Mouse (Mus musculus) heart, embryonic 14.5 days (tissue): ENCODE results near the gene Gm14190. TPM values are rescaled to one million over a fixed set of nuclear protein-coding genes. Genes with fewer than 3 reads are reported as not detected.
"Not testable (repeated sequence)": the region's sequence is repeated elsewhere in the genome, so short reads cannot be mapped to it uniquely, and the experiment has no call there.

Source experiments
- ATAC-seq: fragments of 200-750 bp; cut with Nextera tagmentation; 2 replicates; pipeline ENCODE4 v1.8.0; 2017; ENCODE audit warnings: low read depth, moderate TSS enrichment; ENCODE audit not compliant: insufficient number of reproducible peaks, insufficient read depth, low FRiP score
- H3K27ac ChIP-seq, 2 experiments: fragments of 200-500 bp in 1 of 2; fragments of 300-500 bp in 1 of 2; sonication (generic) in 1 of 2; replicated peaks in 1 of 2; 2 replicates each; pipeline ENCODE4 v1.5.1; 2012 to 2014; ENCODE audit warnings: low read depth in 2 of 2, low read length in 2 of 2, control low read depth in 1 of 2, mild to moderate bottlenecking in 1 of 2, mixed read lengths in 1 of 2; ENCODE audit not compliant: control insufficient read depth in 1 of 2, insufficient read depth in 1 of 2
- H3K27me3 ChIP-seq: fragments of 300-500 bp; sonication (generic); 2 replicates; pipeline ENCODE4 v1.6.1; 2014; ENCODE audit warnings: mild to moderate bottlenecking, low read length, control low read depth; ENCODE audit not compliant: control insufficient read depth, insufficient read depth
- H3K36me3 ChIP-seq: fragments of 300-500 bp; sonication (generic); 2 replicates; pipeline ENCODE4 v1.6.1; 2014; ENCODE audit warnings: mild to moderate bottlenecking, control low read depth, low read length, mixed read lengths; ENCODE audit not compliant: control insufficient read depth, insufficient read depth
- H3K4me1 ChIP-seq, 2 experiments: fragments of 200-500 bp in 1 of 2; fragments of 300-500 bp in 1 of 2; sonication (generic) in 1 of 2; 2 replicates each; pipeline ENCODE4 v1.6.1; 2012 to 2014; ENCODE audit warnings: low read length in 2 of 2, control low read depth in 1 of 2, mixed read lengths in 1 of 2; ENCODE audit not compliant: control insufficient read depth in 2 of 2, insufficient read depth in 2 of 2
- H3K4me2 ChIP-seq: fragments of 300-500 bp; sonication (generic); 2 replicates; pipeline ENCODE4 v1.6.1; 2014; ENCODE audit warnings: mild to moderate bottlenecking, low read length
- H3K4me3 ChIP-seq, 2 experiments: fragments of 200-500 bp in 1 of 2; fragments of 300-500 bp in 1 of 2; sonication (generic) in 1 of 2; 2 replicates each; pipeline ENCODE4 v1.5.1; 2012 to 2014; ENCODE audit warnings: low read length in 2 of 2, mild to moderate bottlenecking in 2 of 2, control low read depth in 1 of 2, low read depth in 1 of 2, moderate library complexity in 1 of 2; ENCODE audit not compliant: control insufficient read depth in 1 of 2, insufficient read depth in 1 of 2
- H3K9ac ChIP-seq: fragments of 300-500 bp; sonication (generic); 2 replicates; pipeline ENCODE4 v1.6.1; 2014; ENCODE audit warnings: mild to moderate bottlenecking, low read length
- H3K9me3 ChIP-seq: fragments of 300-500 bp; sonication (generic); 2 replicates; pipeline ENCODE4 v1.6.1; 2016; ENCODE audit warnings: low read length, control low read depth; ENCODE audit not compliant: control insufficient read depth
- WGBS: fragments of 180-500 bp; shearing (Covaris S2); extraction: QIAGEN DNeasy Blood & Tissue Kit; methylation state at CpG from one replicate; pipeline ENCODE4 v1.1.7; 2014; 5-methylcytosine and 5-hydroxymethylcytosine counted together
- polyA plus RNA-seq: library from polyadenylated mRNA; unstranded; fragments of >200 nt; fragmentation: Nextera tagmentation; extraction: Ambion mirVana; gene quantifications from 2 replicates; pipeline ENCODE4 v1.2.1, GENCODE M21; 2014

Gene Gm14190
- not detected in 2 replicates for polyA plus RNA-seq

DNA sequence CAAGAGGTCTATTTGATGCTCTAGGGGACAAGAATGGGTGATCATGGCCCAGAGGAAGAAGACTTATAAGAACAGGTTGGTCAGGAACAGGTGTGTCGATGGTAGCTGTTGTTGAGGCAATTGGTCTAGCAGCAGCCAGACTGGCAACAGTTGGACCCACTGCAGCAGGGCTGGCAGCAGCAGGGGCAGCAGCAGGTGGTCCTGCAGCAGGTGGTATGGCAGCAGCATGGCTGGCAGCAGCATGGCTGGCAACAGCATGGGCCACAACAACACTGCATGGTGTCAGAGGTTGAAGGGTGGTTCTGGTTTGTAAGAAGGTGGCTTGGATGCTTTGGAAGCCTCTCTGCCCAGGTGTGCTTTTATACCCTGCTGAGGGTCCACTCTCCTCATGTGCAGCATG, at the start of gene Gm14190:
TSS of gene Gm14190 (minus strand) at position 278 of the 400 bp plus-strand sequence.
- no peaks in the 10 kb centered on the region for H3K27me3 ChIP-seq
- no peaks in the 10 kb centered on the region for H3K4me1 ChIP-seq
- ATAC-seq: no peak
- WGBS: 80% methylated on average over 1 of the region's 1 CpGs
- no peaks in the 10 kb centered on the region for H3K36me3 ChIP-seq
- H3K4me2 ChIP-seq: no peak within 1 kb of the TSS
- H3K27ac ChIP-seq: no peak within 1 kb of the TSS
- H3K9ac ChIP-seq: no peak within 1 kb of the TSS
- H3K4me3 ChIP-seq: no peak within 1 kb of the TSS
- no peaks in the 10 kb centered on the region for H3K9me3 ChIP-seq

DNA sequence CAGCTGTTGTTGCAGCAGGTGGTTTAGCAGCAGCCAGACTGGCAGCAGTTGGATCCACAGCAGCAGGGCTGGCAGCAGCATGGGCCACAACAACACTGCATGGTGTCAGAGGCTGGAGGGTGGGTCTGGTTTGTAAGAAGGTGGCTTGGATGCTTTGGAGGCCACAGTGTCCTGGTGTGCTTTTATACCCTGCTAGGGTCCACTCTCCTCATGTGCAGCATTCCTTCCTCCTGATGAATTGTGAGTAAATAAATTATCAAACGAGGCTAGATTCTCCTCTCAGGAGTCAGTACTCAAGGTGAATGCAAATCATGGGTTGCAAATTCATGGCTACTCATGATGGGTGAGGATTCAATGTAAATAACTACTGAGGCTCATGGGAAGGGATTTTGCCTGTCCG, 43.6 kb upstream of the Gm14190 start, which contains the start of gene Gm14180:
TSS of gene Gm14180 (minus strand) at position 101 of the 400 bp plus-strand sequence.
- Histone ChIP-seq H3K4me1 (no peaks in the 10 kb centered on the region), H3K27ac (no peak within 1 kb of the TSS), H3K9me3 (no peaks in the 10 kb centered on the region), H3K27me3 (no peaks in the 10 kb centered on the region), H3K9ac (no peak within 1 kb of the TSS), H3K4me3 (no peak within 1 kb of the TSS), H3K36me3 (no peaks in the 10 kb centered on the region), H3K4me2 (no peak within 1 kb of the TSS)
- 58% methylated on average over 2 of the region's 2 CpGs for WGBS
- ATAC-seq: no peak

- ATAC-seq: no peak
- 80% methylated on average over 2 of the region's 2 CpGs for WGBS
Measured at GRCm38 (mm10) chr11:99724061-99724460, 33.5 kb upstream of the Gm14190 start.

GRCm38 (mm10) chr11:99718759-99719158, 28.2 kb upstream of the Gm14190 start:
- Histone ChIP-seq H3K4me3 (no peak overlapping the region), H3K27ac (no peak overlapping the region), H3K9ac (no peak overlapping the region), H3K4me2 (no peak overlapping the region), H3K27me3 (no peaks in the 10 kb centered on the region), H3K4me1 (no peaks in the 10 kb centered on the region), H3K36me3 (no peaks in the 10 kb centered on the region), H3K9me3 (no peaks in the 10 kb centered on the region)
- 69% methylated on average over 1 of the region's 1 CpGs for WGBS
- ATAC-seq: no peak

More at GRCm38 (mm10) chr11:99724061-99724460, 33.5 kb upstream of the Gm14190 start:
- no peaks in the 10 kb centered on the region for H3K9me3 ChIP-seq
- no peaks in the 10 kb centered on the region for H3K4me1 ChIP-seq
- H3K27me3 ChIP-seq: no peaks in the 10 kb centered on the region
- H3K4me3 ChIP-seq: no peak overlapping the region
- H3K4me2 ChIP-seq: no peak overlapping the region
- H3K9ac ChIP-seq: no peak overlapping the region
- H3K27ac ChIP-seq: no peak overlapping the region
- no peaks in the 10 kb centered on the region for H3K36me3 ChIP-seq

DNA sequence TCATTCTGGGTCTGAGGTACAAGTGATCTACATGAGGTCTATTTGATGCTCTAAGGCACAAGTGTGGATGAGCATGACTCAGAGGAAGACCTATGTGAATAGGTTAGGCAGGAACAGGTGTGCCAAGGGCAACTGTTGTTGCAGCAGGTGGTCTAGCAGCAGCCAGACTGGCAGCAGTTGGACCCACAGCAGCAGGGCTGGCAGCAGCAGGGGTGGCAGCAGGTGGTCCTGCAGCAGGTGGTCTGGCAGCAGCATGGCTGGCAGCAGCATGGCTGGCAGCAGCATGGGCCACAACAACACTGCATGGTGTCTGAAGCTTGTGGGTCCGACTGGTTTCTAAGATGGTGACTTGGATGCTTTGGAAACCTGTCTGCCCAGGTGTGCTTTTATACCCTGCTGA, 5.3 kb downstream of the Gm14190 start:
- H3K27me3 ChIP-seq, ATAC-seq, H3K4me2 ChIP-seq, H3K4me3 ChIP-seq, H3K27ac ChIP-seq, H3K9ac ChIP-seq, H3K9me3 ChIP-seq, H3K36me3 ChIP-seq, H3K4me1 ChIP-seq: not testable (repeated sequence)
- 63% methylated on average over 1 of the region's 1 CpGs for WGBS

DNA sequence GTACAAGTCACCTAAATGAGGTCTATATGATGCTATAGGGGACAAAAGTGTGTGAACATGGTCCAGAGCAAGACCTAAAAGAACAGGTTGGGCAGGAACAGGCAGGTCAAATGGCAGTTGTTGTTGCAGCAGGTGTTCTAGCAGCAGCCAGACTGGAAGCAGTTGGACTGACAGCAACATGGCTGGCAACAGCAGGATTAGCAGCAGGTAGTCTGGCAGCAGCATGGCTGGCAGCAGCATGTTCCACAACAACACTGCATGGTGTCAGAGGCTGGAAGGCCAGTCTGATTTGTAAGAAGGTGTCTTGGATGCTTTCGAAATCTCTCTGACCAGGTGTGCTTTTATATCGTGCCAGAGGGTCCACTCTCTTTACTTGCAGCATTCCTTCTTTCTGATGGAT, 7.1 kb downstream of the Gm14190 start:
- Histone ChIP-seq H3K4me3 (no peak overlapping the region), H3K4me2 (no peak overlapping the region), H3K27ac (no peak overlapping the region), H3K36me3 (no peaks in the 10 kb centered on the region), H3K27me3 (no peaks in the 10 kb centered on the region), H3K9me3 (no peaks in the 10 kb centered on the region), H3K9ac (no peak overlapping the region), H3K4me1 (no peaks in the 10 kb centered on the region)
- ATAC-seq: no peak
- WGBS: 75% methylated on average over 2 of the region's 2 CpGs

DNA sequence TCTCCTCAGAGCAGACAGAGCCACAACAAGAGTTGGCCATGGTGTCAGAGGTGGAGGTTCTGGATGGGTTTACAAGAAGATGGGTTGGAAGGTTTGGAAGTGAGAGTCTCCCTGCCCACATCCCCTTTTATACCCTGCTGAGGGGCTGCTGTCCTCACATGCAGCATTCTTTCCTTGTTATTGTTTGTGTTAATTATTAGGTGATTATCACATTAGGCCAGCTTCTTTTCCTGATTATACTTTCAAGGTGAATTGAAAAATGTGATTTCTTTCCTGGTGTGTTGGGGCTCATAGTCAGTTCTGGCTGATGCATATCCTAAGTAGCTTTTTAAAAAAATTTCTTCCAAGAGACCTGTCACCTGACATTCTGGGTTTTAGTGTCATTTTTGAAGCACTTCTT, 24.7 kb downstream of the Gm14190 start, which contains the start of gene Krtap4-6:
TSS of gene Krtap4-6 (minus strand) at position 101 of the 400 bp plus-strand sequence.
- Histone ChIP-seq H3K4me1 (no peaks in the 10 kb centered on the region), H3K36me3 (no peaks in the 10 kb centered on the region)
- no peak for ATAC-seq

DNA sequence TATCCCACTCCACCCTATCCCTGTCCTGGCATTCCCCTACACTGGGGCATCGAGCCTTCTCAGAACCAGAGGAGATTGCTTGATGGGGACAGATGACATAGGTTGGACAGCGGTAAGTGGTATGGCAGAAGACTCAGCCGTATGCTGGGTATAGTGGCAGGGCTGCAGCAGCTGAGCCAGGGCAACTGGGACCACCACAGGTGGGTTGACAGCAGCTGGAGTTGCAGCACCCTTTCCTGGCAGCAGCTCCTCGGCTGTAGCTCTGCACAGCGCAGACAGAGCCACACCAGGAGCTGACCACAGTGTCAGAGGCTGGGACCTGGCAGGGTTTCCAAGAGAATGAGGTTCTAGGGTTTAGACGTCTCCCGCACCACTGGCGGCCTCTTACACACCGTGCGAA, 27.7 kb downstream of the Gm14190 start:
- H3K4me3 ChIP-seq: no peak overlapping the region
- no peak for ATAC-seq
- no peak overlapping the region for H3K4me2 ChIP-seq
- H3K27ac ChIP-seq: no peak overlapping the region
- H3K27me3 ChIP-seq: no peaks in the 10 kb centered on the region
- H3K9me3 ChIP-seq: no peaks in the 10 kb centered on the region
- H3K36me3 ChIP-seq: no peaks in the 10 kb centered on the region
- no peaks in the 10 kb centered on the region for H3K4me1 ChIP-seq
- WGBS: 79% methylated on average over 10 of the region's 10 CpGs
- H3K9ac ChIP-seq: no peak overlapping the region

More for the DNA sequence above, 24.7 kb downstream of the Gm14190 start, which contains the start of gene Krtap4-6:
- Histone ChIP-seq H3K27me3 (no peaks in the 10 kb centered on the region), H3K9ac (no peak within 1 kb of the TSS), H3K4me2 (no peak within 1 kb of the TSS), H3K4me3 (no peak within 1 kb of the TSS), H3K9me3 (no peaks in the 10 kb centered on the region), H3K27ac (no peak within 1 kb of the TSS)
